Mouse (Mus musculus) urinary bladder, postnatal 14 days (tissue): ENCODE measurements around the gene Cmklr1.
"Not testable (repeated sequence)": the region's sequence is repeated elsewhere in the genome, so short reads cannot be mapped to it uniquely, and the experiment has no call there.

Source experiments
- DNase-seq: peaks from one replicate; pipeline ENCODE4 v3.0.0; 2021; ENCODE audit warnings: low spot score

The Cmklr1 gene

GRCm38 (mm10) chr5:113585619-113586457 lies 64.4 kb downstream of the Cmklr1 start:
- not testable (repeated sequence) for DNase-seq

GRCm38 (mm10) chr5:113584439-113584838 lies 65.8 kb downstream of the Cmklr1 start:
- no peak for DNase-seq

- no peak for DNase-seq
Observed at GRCm38 (mm10) chr5:113583424-113584162, 66.6 kb downstream of the Cmklr1 start.

GRCm38 (mm10) chr5:113580801-113581200 lies 69.4 kb downstream of the Cmklr1 start:
- DNase-seq: no peak

GRCm38 (mm10) chr5:113580248-113580647 lies 70.0 kb downstream of the Cmklr1 start:
- DNase-seq: no peak

- no peak for DNase-seq
Observed at GRCm38 (mm10) chr5:113579128-113579527, 71.1 kb downstream of the Cmklr1 start.

- DNase-seq: no peak
Observed at GRCm38 (mm10) chr5:113578428-113578827, 71.8 kb downstream of the Cmklr1 start.

GRCm38 (mm10) chr5:113577555-113577954 lies 72.7 kb downstream of the Cmklr1 start:
- no peak for DNase-seq

- no peak for DNase-seq
Observed at GRCm38 (mm10) chr5:113570056-113570717, 80.0 kb downstream of the Cmklr1 start.

GRCm38 (mm10) chr5:113565858-113566257 lies 84.4 kb downstream of the Cmklr1 start:
- DNase-seq: no peak

GRCm38 (mm10) chr5:113565101-113565854 lies 84.9 kb downstream of the Cmklr1 start:
- no peak for DNase-seq

- DNase-seq: no peak
Observed at GRCm38 (mm10) chr5:113564463-113564862, 85.8 kb downstream of the Cmklr1 start.
